Mouse (Mus musculus): ENCODE results near the gene Fbxo47. TPM values are rescaled to one million over a fixed set of nuclear protein-coding genes. Genes with fewer than 3 reads are reported as not detected.

Gene Fbxo47
- polyA plus RNA-seq, 1 experiment from 2014 or later, result 1.4 TPM

DNA sequence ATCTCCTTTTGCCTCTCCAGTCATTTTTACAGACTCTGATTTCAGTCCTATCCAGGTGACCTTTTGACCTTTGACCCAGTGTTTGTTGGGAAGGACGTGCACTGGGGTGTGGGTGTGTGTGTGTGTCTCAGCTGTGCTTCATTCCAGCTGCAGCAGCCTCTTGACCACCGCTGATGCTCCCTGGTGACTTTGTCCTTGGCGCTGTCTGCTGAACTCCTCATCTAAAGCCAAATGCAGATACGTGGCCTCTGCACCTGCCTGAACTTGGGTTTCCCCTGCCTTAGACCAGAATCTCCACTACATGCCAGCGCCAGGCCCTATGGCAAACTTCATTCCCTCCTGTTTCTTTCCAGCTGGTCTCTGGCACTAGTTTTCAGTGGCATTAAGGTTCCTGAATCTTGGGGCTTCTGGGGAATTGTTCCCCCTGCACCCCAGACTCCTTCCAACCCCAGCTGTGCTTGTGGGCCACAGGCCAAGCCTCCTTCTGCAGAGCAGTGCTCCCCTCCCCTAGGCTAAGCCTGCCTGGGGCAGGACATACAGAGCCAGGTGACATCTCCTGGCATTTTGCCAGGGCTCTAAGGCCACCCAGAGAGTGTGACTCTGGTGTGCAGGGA is 75.2 kb downstream of the Fbxo47 start:
- no peak for ATAC-seq
- Histone ChIP-seq H3K4me3 (no peak overlapping the region), H3K36me3 (ENCODE audit: poor library complexity, severe bottlenecking) (peaks cover 33% of the 10 kb centered on the region), H3K4me1 (peaks cover 99% of the 10 kb centered on the region), H3K4me2 (no peak overlapping the region), H3K9me3 (replicated peaks) (no peaks in the 10 kb centered on the region), H3K9ac (no peak overlapping the region), H3K27me3 (no peaks in the 10 kb centered on the region), H3K27ac (peak overlapping the region; percentile 49)
- WGBS, result 46% methylated on average over 5 of the region's 5 CpGs

DNA sequence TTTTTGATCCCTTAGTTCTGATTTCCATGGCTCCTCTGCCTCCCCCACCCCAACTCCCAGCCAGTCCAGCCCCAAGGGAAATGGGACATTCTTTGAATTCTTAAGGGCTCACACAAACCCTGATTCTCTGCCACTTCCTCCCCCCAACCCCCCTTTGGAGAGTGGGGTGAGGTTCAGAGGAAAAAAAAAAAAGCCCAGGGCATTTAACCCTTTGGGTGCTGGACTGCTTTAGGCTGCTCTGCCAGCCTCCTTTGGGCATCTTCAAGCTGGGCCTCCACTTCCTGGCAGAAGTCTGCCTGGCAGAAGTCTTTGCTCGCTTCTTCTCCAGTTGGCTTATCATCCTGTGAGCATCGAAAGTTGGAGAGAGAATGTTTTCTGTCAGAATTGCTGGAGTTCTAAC is 75.9 kb downstream of the Fbxo47 start:
- Histone ChIP-seq H3K9me3 (replicated peaks) (no peaks in the 10 kb centered on the region), H3K27me3 (no peaks in the 10 kb centered on the region), H3K4me1 (peaks cover 94% of the 10 kb centered on the region), H3K9ac (no peak overlapping the region), H3K4me2 (peak overlapping the region; percentile 8; the same call in 1 of the 2 replicates), H3K4me3 (no peak overlapping the region), H3K27ac (peak overlapping the region; percentile 17; the same call in 1 of the 2 replicates), H3K36me3 (ENCODE audit: poor library complexity, severe bottlenecking) (peaks cover 33% of the 10 kb centered on the region)
- 56% methylated on average over 2 of the region's 2 CpGs for WGBS
- no peak for ATAC-seq

DNA sequence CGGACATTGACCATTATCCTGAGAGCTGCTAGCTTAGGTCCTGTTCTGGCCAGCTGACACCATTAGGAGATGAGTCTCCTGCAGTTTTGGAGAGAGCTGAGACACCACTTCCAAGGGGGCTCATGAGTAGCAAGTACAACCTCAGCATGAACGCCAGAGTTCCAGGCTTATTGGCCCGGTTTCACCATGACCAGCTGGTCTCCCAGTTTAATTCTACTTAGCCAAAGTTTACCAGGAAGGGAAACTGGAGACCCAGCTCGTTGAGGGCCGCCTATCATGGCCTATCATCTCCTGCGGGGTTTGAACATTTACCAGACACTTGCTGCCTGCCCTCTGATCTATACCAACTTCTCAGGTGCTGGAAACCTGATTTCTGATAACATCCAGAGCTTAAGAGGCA is 76.3 kb downstream of the Fbxo47 start:
- no peak for ATAC-seq
- Histone ChIP-seq H3K4me3 (no peak overlapping the region), H3K9me3 (replicated peaks) (no peaks in the 10 kb centered on the region), H3K27ac (peak overlapping the region; percentile 17; the same call in 1 of the 2 replicates), H3K27me3 (no peaks in the 10 kb centered on the region), H3K9ac (no peak overlapping the region), H3K36me3 (ENCODE audit: poor library complexity, severe bottlenecking) (peaks cover 33% of the 10 kb centered on the region), H3K4me1 (peaks cover 89% of the 10 kb centered on the region), H3K4me2 (peak overlapping the region; percentile 8; the same call in 1 of the 2 replicates)
- 58% methylated on average over 6 of the region's 6 CpGs for WGBS

DNA sequence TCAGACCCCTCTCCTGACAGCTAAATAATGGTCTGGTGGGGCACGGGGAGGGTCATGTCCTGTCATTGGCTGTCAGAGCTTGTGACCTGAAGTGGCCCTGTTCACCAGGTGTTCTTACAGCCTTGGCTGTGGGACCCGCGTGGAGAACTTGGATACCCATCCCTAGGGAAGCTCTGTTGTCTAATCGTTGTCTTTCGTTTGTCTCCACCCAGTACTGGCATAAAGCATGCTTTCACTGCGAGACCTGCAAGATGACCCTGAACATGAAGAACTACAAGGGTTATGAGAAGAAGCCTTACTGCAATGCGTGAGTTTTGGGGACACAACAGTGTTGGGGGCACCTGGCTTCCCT is 77.4 kb downstream of the Fbxo47 start:
- Histone ChIP-seq H3K27me3 (no peaks in the 10 kb centered on the region), H3K4me1 (peaks cover 89% of the 10 kb centered on the region), H3K9ac (no peak overlapping the region), H3K36me3 (ENCODE audit: poor library complexity, severe bottlenecking) (peaks cover 33% of the 10 kb centered on the region), H3K27ac (peak overlapping the region; percentile 71), H3K4me2 (peak overlapping the region; percentile 50), H3K4me3 (no peak overlapping the region), H3K9me3 (replicated peaks) (no peaks in the 10 kb centered on the region)
- no peak for ATAC-seq
- WGBS, result 74% methylated on average over 7 of the region's 7 CpGs

DNA sequence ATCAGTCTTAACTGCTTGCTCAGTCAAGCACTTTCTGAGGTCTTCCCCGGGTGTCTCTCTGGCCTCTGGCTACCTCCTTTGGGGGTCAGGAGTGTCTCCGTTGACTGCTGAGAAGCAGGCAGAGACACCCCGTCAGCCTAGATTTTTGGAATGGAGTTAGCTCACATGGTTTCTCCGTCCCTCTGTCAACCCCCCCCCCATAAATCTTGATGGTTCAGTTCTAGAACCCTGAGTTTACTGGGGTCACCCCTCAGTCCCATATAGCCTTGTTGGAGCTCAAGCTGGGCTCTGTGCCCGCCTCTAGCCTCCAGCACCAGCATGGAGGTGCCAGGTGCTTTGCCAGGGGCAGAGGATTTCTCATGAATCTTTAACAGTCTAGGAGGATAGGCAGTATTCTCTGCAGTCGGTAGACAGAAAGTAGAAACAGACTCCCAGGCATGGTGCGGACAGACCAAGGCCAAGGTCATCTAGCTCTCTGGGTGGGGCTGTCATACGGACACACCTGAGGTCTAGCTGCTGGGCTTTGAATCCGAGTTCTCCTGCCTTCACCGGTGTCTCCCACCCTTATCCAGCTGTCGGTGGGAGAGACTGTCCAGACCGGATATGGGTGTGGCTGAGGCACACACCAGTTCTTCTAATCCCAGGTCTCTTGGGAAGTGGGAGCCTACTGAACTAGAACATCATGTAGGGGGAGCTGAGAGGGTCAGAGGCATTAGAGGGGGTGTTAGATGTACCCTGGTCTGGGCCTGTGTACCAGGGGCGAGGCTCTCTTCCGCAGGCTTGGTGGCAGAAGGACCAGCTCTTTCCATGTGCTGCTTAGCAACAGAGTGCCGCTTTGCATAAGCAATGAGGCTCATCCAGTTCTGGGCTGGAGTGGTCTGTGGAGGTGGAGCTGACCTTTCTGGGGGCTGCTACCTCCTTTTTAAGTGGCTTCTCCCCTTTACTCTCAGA is 78.0 kb downstream of the Fbxo47 start:
- 44% methylated on average over 15 of the region's 15 CpGs for WGBS
- Histone ChIP-seq H3K27ac (peak overlapping the region; percentile 71), H3K4me2 (peak overlapping the region; percentile 50), H3K9ac (peak overlapping the region; percentile 43), H3K9me3 (replicated peaks) (no peaks in the 10 kb centered on the region), H3K4me3 (no peak overlapping the region; the same call in 1 of the 2 replicates), H3K27me3 (no peaks in the 10 kb centered on the region), H3K36me3 (ENCODE audit: poor library complexity, severe bottlenecking) (peaks cover 33% of the 10 kb centered on the region), H3K4me1 (peaks cover 89% of the 10 kb centered on the region)
- ATAC-seq, result peak; percentile 68

DNA sequence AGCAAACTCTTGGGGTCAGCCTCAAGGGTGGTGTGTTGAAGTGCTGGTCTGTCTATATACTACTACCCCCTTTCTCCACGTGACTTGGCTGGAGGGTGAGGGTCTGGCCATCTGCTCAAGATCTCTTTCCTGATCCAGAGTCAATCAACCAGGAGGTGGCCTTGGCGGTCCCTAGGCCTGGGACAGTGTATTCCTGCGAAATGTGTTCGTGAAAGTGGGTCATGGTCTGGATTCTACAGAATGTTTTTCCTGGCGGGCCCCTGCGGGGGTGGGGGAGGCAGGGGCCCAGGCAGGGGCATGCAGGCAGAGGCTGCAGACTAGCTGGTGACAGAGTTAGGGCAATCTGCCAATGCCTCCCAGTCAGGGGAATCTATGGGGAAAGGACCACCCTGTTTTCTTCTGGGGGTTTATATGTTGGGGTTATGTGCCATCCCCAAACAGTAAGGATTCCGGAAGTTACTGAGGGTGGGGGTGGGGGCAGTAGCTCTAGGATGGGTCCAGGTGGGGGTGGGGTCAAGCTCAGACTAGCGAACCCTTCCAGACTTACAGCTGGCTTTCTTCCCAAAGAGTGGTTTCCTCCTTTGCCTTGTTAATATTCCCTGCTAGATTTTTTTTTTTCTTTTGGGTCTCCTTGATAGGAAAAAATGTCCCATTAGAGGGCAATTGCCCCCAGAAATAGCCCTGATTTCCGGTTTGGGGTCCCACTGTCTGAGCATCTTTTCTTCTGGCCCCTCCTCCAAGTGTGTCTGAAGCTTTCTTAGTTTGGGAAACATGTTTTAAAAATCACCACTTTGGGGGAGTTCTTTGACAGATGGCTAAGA is 78.9 kb downstream of the Fbxo47 start:
- WGBS, result 19% methylated on average over 9 of the region's 9 CpGs
- peak overlapping the region; percentile 71 for H3K27ac ChIP-seq
- H3K36me3 ChIP-seq (ENCODE audit: poor library complexity, severe bottlenecking), result peaks cover 33% of the 10 kb centered on the region
- H3K4me3 ChIP-seq, result 0 out of 2 replicates have a peak overlapping the region, but pooled peaks have one; percentile 2
- peak overlapping the region; percentile 43 for H3K9ac ChIP-seq
- no peaks in the 10 kb centered on the region for H3K27me3 ChIP-seq
- peaks cover 84% of the 10 kb centered on the region for H3K4me1 ChIP-seq
- H3K4me2 ChIP-seq, result peak overlapping the region; percentile 50
- ATAC-seq, result peak; percentile 37
- no peaks in the 10 kb centered on the region for H3K9me3 ChIP-seq (replicated peaks)

DNA sequence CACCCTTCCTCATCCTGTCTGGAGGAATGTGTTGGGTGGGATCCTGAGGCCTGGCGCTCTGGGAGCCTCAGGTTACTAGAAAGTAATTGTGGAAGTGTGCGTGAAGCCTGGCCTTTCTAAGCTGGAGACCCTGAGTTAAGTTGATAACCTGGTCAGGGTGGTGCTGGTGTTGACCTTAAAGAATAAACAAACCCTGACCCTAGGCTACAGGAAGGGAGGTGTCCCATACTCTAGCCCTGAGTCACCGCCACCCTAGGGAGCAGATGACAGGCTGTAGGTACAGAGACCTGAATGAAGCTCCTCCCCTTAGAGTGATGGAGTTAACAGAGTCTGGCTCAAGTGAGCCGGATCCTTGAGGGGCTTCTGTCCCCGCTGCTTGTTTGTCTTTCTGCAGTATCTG is 80.1 kb downstream of the Fbxo47 start:
- Histone ChIP-seq H3K36me3 (ENCODE audit: poor library complexity, severe bottlenecking) (peaks cover 22% of the 10 kb centered on the region), H3K9ac (no peak overlapping the region), H3K9me3 (replicated peaks) (no peaks in the 10 kb centered on the region), H3K4me3 (no peak overlapping the region), H3K4me2 (no peak overlapping the region), H3K4me1 (peaks cover 72% of the 10 kb centered on the region), H3K27ac (no peak overlapping the region), H3K27me3 (no peaks in the 10 kb centered on the region)
- 92% methylated on average over 5 of the region's 5 CpGs for WGBS
- no peak for ATAC-seq

Other genes with a start within 250 kb of the Fbxo47 start
- gene Mllt6, start 220.7 kb downstream of the Fbxo47 start, polyA plus RNA-seq (2015; fragmentation: Nextera tagmentation; extraction: Ambion mirVana), result 3.2 and 3.5 TPM in 2 replicates
- 12.8 and 17.3 TPM in 2 replicates for gene Cisd3, start 198.3 kb downstream of the Fbxo47 start, polyA plus RNA-seq (2015; fragmentation: Nextera tagmentation; extraction: Ambion mirVana)
- 21.5 and 22.9 TPM in 2 replicates for gene Pcgf2, start 183.7 kb downstream of the Fbxo47 start, polyA plus RNA-seq (2015; fragmentation: Nextera tagmentation; extraction: Ambion mirVana)
- gene Psmb3, start 180.8 kb downstream of the Fbxo47 start, polyA plus RNA-seq (2015; fragmentation: Nextera tagmentation; extraction: Ambion mirVana), result 559 and 571 TPM in 2 replicates
- 3.5 and 4.2 TPM in 2 replicates for gene Pip4k2b, start 139.4 kb downstream of the Fbxo47 start, polyA plus RNA-seq (2015; fragmentation: Nextera tagmentation; extraction: Ambion mirVana)
- 18.0 and 20.1 TPM in 2 replicates for gene Cwc25, start 117.6 kb downstream of the Fbxo47 start, polyA plus RNA-seq (2015; fragmentation: Nextera tagmentation; extraction: Ambion mirVana)
- gene 1700001P01Rik, start 108.2 kb downstream of the Fbxo47 start, polyA plus RNA-seq (2015; fragmentation: Nextera tagmentation; extraction: Ambion mirVana), result 0.62 and 0.76 TPM in 2 replicates
- gene Rpl23, start 101.7 kb downstream of the Fbxo47 start, polyA plus RNA-seq (2015; fragmentation: Nextera tagmentation; extraction: Ambion mirVana), result 386 and 461 TPM in 2 replicates
- 95.3 and 109 TPM in 2 replicates for gene Lasp1, start 85.2 kb downstream of the Fbxo47 start, polyA plus RNA-seq (2015; fragmentation: Nextera tagmentation; extraction: Ambion mirVana)
- 17.4 and 18.7 TPM in 2 replicates for gene B230217C12Rik, start 43.4 kb downstream of the Fbxo47 start, polyA plus RNA-seq (2015; fragmentation: Nextera tagmentation; extraction: Ambion mirVana)
- 0.14 and 0.34 TPM in 2 replicates for gene Plxdc1, start 102.3 kb upstream of the Fbxo47 start, polyA plus RNA-seq (2015; fragmentation: Nextera tagmentation; extraction: Ambion mirVana)
- gene Arl5c, start 112.0 kb upstream of the Fbxo47 start, polyA plus RNA-seq (2015; fragmentation: Nextera tagmentation; extraction: Ambion mirVana), result 8.4 and 11.0 TPM in 2 replicates
- gene Cacnb1, start 138.9 kb upstream of the Fbxo47 start, polyA plus RNA-seq (2015; fragmentation: Nextera tagmentation; extraction: Ambion mirVana), result 25.9 and 29.9 TPM in 2 replicates
- gene Rpl19, start 142.6 kb upstream of the Fbxo47 start, polyA plus RNA-seq (2015; fragmentation: Nextera tagmentation; extraction: Ambion mirVana), result 801 and 821 TPM in 2 replicates
- 1.2 and 1.6 TPM in 2 replicates for gene Stac2, start 169.3 kb upstream of the Fbxo47 start, polyA plus RNA-seq (2015; fragmentation: Nextera tagmentation; extraction: Ambion mirVana)

Data from forebrain, embryonic 13.5 days (tissue).